Mouse (Mus musculus) CD4-positive helper T cell, adult 2 months (primary cell): ENCODE data around the gene Wdr45.
A peak's percentile ranks its signal among the peaks of the same experiment; 100 is the strongest.

Experiments
- DNase-seq: peaks from one replicate; pipeline ENCODE4 v3.0.0-alpha.2; 2012; ENCODE audit warnings: low read depth, missing footprints, low spot score

Gene Wdr45

DNA sequence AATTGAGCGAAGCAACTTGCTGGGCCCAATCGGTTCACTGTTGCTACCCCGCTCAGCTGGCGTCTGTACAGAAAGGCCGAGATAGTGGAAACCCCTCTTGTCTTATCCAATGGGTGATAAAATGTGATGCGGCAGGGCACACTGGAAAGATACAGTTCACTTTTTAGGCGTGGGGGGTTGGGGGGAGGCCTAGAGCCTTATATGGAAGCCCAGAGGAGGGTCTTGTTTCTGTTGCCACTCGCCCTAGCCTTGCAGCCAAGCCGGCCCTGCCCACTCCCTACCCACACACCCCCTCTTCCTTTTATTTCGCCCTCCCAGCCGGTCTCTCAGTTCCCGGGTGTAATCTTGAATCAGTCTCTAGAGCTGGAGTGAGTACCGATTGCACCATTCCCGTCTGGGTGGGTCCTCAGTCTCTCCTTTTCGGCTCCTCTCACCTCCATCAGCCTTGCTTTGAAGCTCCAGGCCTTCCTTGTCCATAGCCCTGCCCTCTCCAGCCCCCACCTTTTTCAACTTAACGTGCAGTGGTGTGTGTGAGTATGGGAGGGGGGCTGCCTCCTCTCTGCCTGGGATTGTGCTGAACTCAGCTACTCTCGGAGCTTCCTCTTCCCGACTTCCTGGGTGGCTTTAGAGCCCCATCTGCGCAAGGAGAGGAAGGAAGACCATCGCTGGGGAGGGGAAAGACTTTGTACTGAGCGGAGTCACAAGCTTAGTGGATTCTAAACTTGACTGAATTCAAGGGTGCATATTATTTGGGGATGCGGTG is 49.7 kb downstream of the Wdr45 start:
- peak; percentile 37 for DNase-seq

- DNase-seq, result peak; percentile 5
These were observed 50.6 kb downstream of the Wdr45 start for GRCm38 (mm10) chrX:7764657-7765280.

- DNase-seq, result no peak
These were observed 51.1 kb downstream of the Wdr45 start for GRCm38 (mm10) chrX:7765281-7765670.

DNA sequence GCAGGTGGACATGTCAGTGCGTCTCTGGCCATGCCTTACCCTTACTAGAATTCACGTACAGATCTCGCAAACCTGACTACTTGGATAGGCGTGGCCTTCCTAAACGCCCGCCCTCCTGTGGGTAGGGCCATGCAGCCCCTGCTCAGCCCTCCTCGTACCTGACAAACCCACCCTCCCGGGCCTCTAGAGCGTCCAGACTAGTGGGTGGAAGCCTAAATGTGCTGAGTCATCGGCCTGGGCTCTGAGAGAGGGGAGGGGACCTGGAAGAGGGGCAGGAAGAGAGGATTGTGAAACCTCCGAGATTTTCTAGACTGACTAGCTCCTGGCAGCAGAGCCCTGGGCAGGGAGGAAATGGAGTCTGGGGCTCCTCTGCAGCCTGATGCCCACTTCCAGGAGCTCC is 51.6 kb downstream of the Wdr45 start:
- DNase-seq, result no peak

GRCm38 (mm10) chrX:7769302-7770017 is 55.3 kb downstream of the Wdr45 start:
- no peak for DNase-seq

- peak; percentile 16 for DNase-seq
These were observed 58.6 kb downstream of the Wdr45 start for GRCm38 (mm10) chrX:7772766-7773165.

- no peak for DNase-seq
These were observed 61.5 kb downstream of the Wdr45 start for GRCm38 (mm10) chrX:7775501-7776205.

- DNase-seq, result peak; percentile 38
These were observed 62.4 kb downstream of the Wdr45 start for GRCm38 (mm10) chrX:7776329-7777082.
